Mouse (Mus musculus) spleen, adult 2 months (tissue): Measurements from ENCODE around the gene Card14.

ENCODE experiments used
- CTCF ChIP-seq: fragments of 200-500 bp; IDR thresholded peaks from 2 replicates; pipeline ENCODE4 v1.5.1; 2011; ENCODE audit warnings: mild to moderate bottlenecking, inconsistent platforms; ENCODE audit not compliant: insufficient read depth, insufficient read length, insufficient replicate concordance; ENCODE audit errors: extremely low read depth
- POLR2A ChIP-seq: fragments of 200-500 bp; IDR thresholded peaks from 2 replicates; pipeline ENCODE4 v1.6.1; 2011; ENCODE audit warnings: low read depth, low read length, inconsistent platforms

GRCm38 (mm10) chr11:119307916-119308315, 348 bp downstream of the Card14 start:
- TF ChIP-seq POLR2A (no peak), CTCF (no peak)
